Mouse (Mus musculus) cerebral cortex, adult 2 months (tissue): ENCODE results near the gene Btbd35f20.

Experiments used
- WGBS: fragments of 180-500 bp; shearing (Covaris S2); methylation state at CpG from one replicate; pipeline ENCODE4 v1.1.7; 2018; 5-methylcytosine and 5-hydroxymethylcytosine counted together

Gene Btbd35f20

GRCm38 (mm10) chrX:4291145-4291544, at the start of gene Btbd35f20:
Gene Btbd35f20, minus strand, starts transcription at chrX:4291245.
- WGBS = no CpG with 5 or more reads among the region's 4 CpGs
